Mouse (Mus musculus) lung, postnatal 10 days (tissue): ENCODE results near the gene Paqr8.

Source experiments
- DNase-seq: peaks from one replicate; pipeline ENCODE4 v3.0.0; 2021

The Paqr8 gene

GRCm38 (mm10) chr1:20890404-20890921 is at the start of gene Paqr8:
TSS of gene Paqr8 (plus strand) at chr1:20890606.
- DNase-seq, result peak; percentile 93

GRCm38 (mm10) chr1:20856924-20857902 is 33.2 kb upstream of the Paqr8 start:
- DNase-seq, result no peak

GRCm38 (mm10) chr1:20860775-20861174 is 29.6 kb upstream of the Paqr8 start:
- DNase-seq, result no peak

GRCm38 (mm10) chr1:20861865-20862264 is 28.5 kb upstream of the Paqr8 start:
- DNase-seq, result no peak

GRCm38 (mm10) chr1:20863452-20864172 is 26.8 kb upstream of the Paqr8 start:
- peak; percentile 27 for DNase-seq

- DNase-seq, result no peak
Observed at GRCm38 (mm10) chr1:20867241-20867902, 23.0 kb upstream of the Paqr8 start.

- DNase-seq, result no peak
Observed at GRCm38 (mm10) chr1:20868036-20868435, 22.4 kb upstream of the Paqr8 start.

GRCm38 (mm10) chr1:20870887-20871286 is 19.5 kb upstream of the Paqr8 start:
- DNase-seq, result no peak

GRCm38 (mm10) chr1:20872496-20872895 is 17.9 kb upstream of the Paqr8 start:
- no peak for DNase-seq

GRCm38 (mm10) chr1:20874061-20874460 is 16.3 kb upstream of the Paqr8 start:
- no peak for DNase-seq

GRCm38 (mm10) chr1:20877355-20877754 is 13.1 kb upstream of the Paqr8 start:
- DNase-seq, result no peak

- DNase-seq, result peak; percentile 51
Observed at GRCm38 (mm10) chr1:20879361-20879760, 11.0 kb upstream of the Paqr8 start.

GRCm38 (mm10) chr1:20883079-20883478 is 7.3 kb upstream of the Paqr8 start:
- DNase-seq, result no peak

- DNase-seq, result no peak
Observed at GRCm38 (mm10) chr1:20889677-20890403, 566 bp upstream of the Paqr8 start.

- peak; percentile 74 for DNase-seq
Observed at GRCm38 (mm10) chr1:20890941-20891399, 564 bp downstream of the Paqr8 start.

- DNase-seq, result no peak
Observed at GRCm38 (mm10) chr1:20893059-20893458, 2.7 kb downstream of the Paqr8 start.

- no peak for DNase-seq
Observed at GRCm38 (mm10) chr1:20898391-20898790, 8.0 kb downstream of the Paqr8 start.

GRCm38 (mm10) chr1:20900336-20900735 is 9.9 kb downstream of the Paqr8 start:
- no peak for DNase-seq

GRCm38 (mm10) chr1:20905501-20906127 is 15.2 kb downstream of the Paqr8 start:
- DNase-seq, result no peak

- no peak for DNase-seq
Observed at GRCm38 (mm10) chr1:20906128-20906515, 15.7 kb downstream of the Paqr8 start.

- DNase-seq, result no peak
Observed at GRCm38 (mm10) chr1:20908541-20908940, 18.1 kb downstream of the Paqr8 start.

- DNase-seq, result no peak
Observed at GRCm38 (mm10) chr1:20912115-20912514, 21.7 kb downstream of the Paqr8 start.
